Mouse (Mus musculus): ENCODE measurements around the gene Car2. TPM values are rescaled to one million over a fixed set of nuclear protein-coding genes. Genes with fewer than 3 reads are reported as not detected.

Car2 gene
- polyA plus RNA-seq, 1 experiment from 2014 or later = 18.8 TPM

GRCm38 (mm10) chr3:14887134-14887666, 1.1 kb downstream of the Car2 start:
- Histone ChIP-seq H3K9ac (replicated peaks; ENCODE audit: low read length) (peak overlapping the region; percentile 73; the same call in 1 of the 2 replicates), H3K9me3 (ENCODE audit: control insufficient read depth, low read length) (no peaks in the 10 kb centered on the region), H3K4me1 (ENCODE audit: control insufficient read depth, insufficient read depth, low read length) (no peaks in the 10 kb centered on the region), H3K4me2 (ENCODE audit: low read length) (peak overlapping the region; percentile 87), H3K27me3 (ENCODE audit: control insufficient read depth, insufficient read depth, low read length) (no peaks in the 10 kb centered on the region), H3K4me3 (replicated peaks; ENCODE audit: low read depth, low read length) (peak overlapping the region; percentile 80), H3K36me3 (ENCODE audit: control insufficient read depth, insufficient read depth, low read length) (no peaks in the 10 kb centered on the region), H3K27ac (replicated peaks; ENCODE audit: low read depth, low read length) (no peak overlapping the region)
- WGBS = 41% methylated on average over 11 of the region's 11 CpGs
- DNase-seq (peak; percentile 18), ATAC-seq (ENCODE audit: low FRiP score, low TSS enrichment) (no peak)

GRCm38 (mm10) chr3:14887686-14888295, 1.7 kb downstream of the Car2 start:
- no peaks in the 10 kb centered on the region for H3K36me3 ChIP-seq (ENCODE audit: control insufficient read depth, insufficient read depth, low read length)
- H3K9ac ChIP-seq (replicated peaks; ENCODE audit: low read length) = no peak overlapping the region
- DNase-seq (no peak), ATAC-seq (ENCODE audit: low FRiP score, low TSS enrichment) (no peak)
- no peaks in the 10 kb centered on the region for H3K4me1 ChIP-seq (ENCODE audit: control insufficient read depth, insufficient read depth, low read length)
- no peak overlapping the region for H3K27ac ChIP-seq (replicated peaks; ENCODE audit: low read depth, low read length)
- H3K27me3 ChIP-seq (ENCODE audit: control insufficient read depth, insufficient read depth, low read length) = no peaks in the 10 kb centered on the region
- H3K4me3 ChIP-seq (replicated peaks; ENCODE audit: low read depth, low read length) = no peak overlapping the region
- H3K4me2 ChIP-seq (ENCODE audit: low read length) = no peak overlapping the region
- no peaks in the 10 kb centered on the region for H3K9me3 ChIP-seq (ENCODE audit: control insufficient read depth, low read length)
- WGBS = 80% methylated on average over 10 of the region's 10 CpGs

- Histone ChIP-seq H3K36me3 (ENCODE audit: control insufficient read depth, insufficient read depth, low read length) (no peaks in the 10 kb centered on the region), H3K4me1 (ENCODE audit: control insufficient read depth, insufficient read depth, low read length) (no peaks in the 10 kb centered on the region), H3K27me3 (ENCODE audit: control insufficient read depth, insufficient read depth, low read length) (no peaks in the 10 kb centered on the region), H3K9me3 (ENCODE audit: control insufficient read depth, low read length) (no peaks in the 10 kb centered on the region), H3K9ac (replicated peaks; ENCODE audit: low read length) (no peak overlapping the region), H3K4me2 (ENCODE audit: low read length) (no peak overlapping the region), H3K4me3 (replicated peaks; ENCODE audit: low read depth, low read length) (no peak overlapping the region), H3K27ac (replicated peaks; ENCODE audit: low read depth, low read length) (no peak overlapping the region)
- ATAC-seq (ENCODE audit: low FRiP score, low TSS enrichment) (no peak), DNase-seq (no peak)
- 58% methylated on average over 2 of the region's 2 CpGs for WGBS
Measured at GRCm38 (mm10) chr3:14888549-14888948, 2.5 kb downstream of the Car2 start.

GRCm38 (mm10) chr3:14889085-14889484, 3.0 kb downstream of the Car2 start:
- Histone ChIP-seq H3K27me3 (ENCODE audit: control insufficient read depth, insufficient read depth, low read length) (no peaks in the 10 kb centered on the region), H3K36me3 (ENCODE audit: control insufficient read depth, insufficient read depth, low read length) (no peaks in the 10 kb centered on the region), H3K27ac (replicated peaks; ENCODE audit: low read depth, low read length) (no peak overlapping the region), H3K4me2 (ENCODE audit: low read length) (no peak overlapping the region), H3K9ac (replicated peaks; ENCODE audit: low read length) (no peak overlapping the region), H3K9me3 (ENCODE audit: control insufficient read depth, low read length) (no peaks in the 10 kb centered on the region), H3K4me3 (replicated peaks; ENCODE audit: low read depth, low read length) (no peak overlapping the region), H3K4me1 (ENCODE audit: control insufficient read depth, insufficient read depth, low read length) (no peaks in the 10 kb centered on the region)
- DNase-seq = no peak
- 64% methylated on average over 2 of the region's 2 CpGs for WGBS
- ATAC-seq (ENCODE audit: low FRiP score, low TSS enrichment) = no peak

- H3K4me3 ChIP-seq (replicated peaks; ENCODE audit: low read depth, low read length) = no peak overlapping the region
- no peaks in the 10 kb centered on the region for H3K36me3 ChIP-seq (ENCODE audit: control insufficient read depth, insufficient read depth, low read length)
- no peaks in the 10 kb centered on the region for H3K27me3 ChIP-seq (ENCODE audit: control insufficient read depth, insufficient read depth, low read length)
- H3K9me3 ChIP-seq (ENCODE audit: control insufficient read depth, low read length) = no peaks in the 10 kb centered on the region
- 20% methylated on average over 4 of the region's 4 CpGs for WGBS
- ATAC-seq (ENCODE audit: low FRiP score, low TSS enrichment) (no peak), DNase-seq (no peak)
- no peaks in the 10 kb centered on the region for H3K4me1 ChIP-seq (ENCODE audit: control insufficient read depth, insufficient read depth, low read length)
- H3K4me2 ChIP-seq (ENCODE audit: low read length) = no peak overlapping the region
- no peak overlapping the region for H3K27ac ChIP-seq (replicated peaks; ENCODE audit: low read depth, low read length)
- H3K9ac ChIP-seq (replicated peaks; ENCODE audit: low read length) = no peak overlapping the region
Measured at GRCm38 (mm10) chr3:14889716-14890409, 3.8 kb downstream of the Car2 start.

- H3K4me3 ChIP-seq (replicated peaks; ENCODE audit: low read depth, low read length) = no peak overlapping the region
- DNase-seq (no peak), ATAC-seq (ENCODE audit: low FRiP score, low TSS enrichment) (no peak)
- no peak overlapping the region for H3K27ac ChIP-seq (replicated peaks; ENCODE audit: low read depth, low read length)
- no peaks in the 10 kb centered on the region for H3K36me3 ChIP-seq (ENCODE audit: control insufficient read depth, insufficient read depth, low read length)
- H3K9ac ChIP-seq (replicated peaks; ENCODE audit: low read length) = no peak overlapping the region
- no peak overlapping the region for H3K4me2 ChIP-seq (ENCODE audit: low read length)
- no peaks in the 10 kb centered on the region for H3K9me3 ChIP-seq (ENCODE audit: control insufficient read depth, low read length)
- H3K27me3 ChIP-seq (ENCODE audit: control insufficient read depth, insufficient read depth, low read length) = no peaks in the 10 kb centered on the region
- no peaks in the 10 kb centered on the region for H3K4me1 ChIP-seq (ENCODE audit: control insufficient read depth, insufficient read depth, low read length)
- 82% methylated on average over 3 of the region's 3 CpGs for WGBS
Measured at GRCm38 (mm10) chr3:14892991-14893390, 6.9 kb downstream of the Car2 start.

- 93% methylated on average over 5 of the region's 5 CpGs for whole genome bisulfite sequencing
- Histone ChIP-seq H3K4me3 (replicated peaks; ENCODE audit: low read depth, low read length) (no peak overlapping the region), H3K9me3 (ENCODE audit: control insufficient read depth, low read length) (no peaks in the 10 kb centered on the region), H3K27me3 (ENCODE audit: control insufficient read depth, insufficient read depth, low read length) (no peaks in the 10 kb centered on the region), H3K9ac (replicated peaks; ENCODE audit: low read length) (no peak overlapping the region), H3K4me1 (ENCODE audit: control insufficient read depth, insufficient read depth, low read length) (no peaks in the 10 kb centered on the region), H3K36me3 (ENCODE audit: control insufficient read depth, insufficient read depth, low read length) (no peaks in the 10 kb centered on the region), H3K4me2 (ENCODE audit: low read length) (no peak overlapping the region), H3K27ac (replicated peaks; ENCODE audit: low read depth, low read length) (no peak overlapping the region)
- ATAC-seq (ENCODE audit: low FRiP score, low TSS enrichment) (no peak), DNase-seq (no peak)
Measured at GRCm38 (mm10) chr3:14893700-14894099, 7.6 kb downstream of the Car2 start.

GRCm38 (mm10) chr3:14895333-14895732, 9.3 kb downstream of the Car2 start:
- Histone ChIP-seq H3K4me1 (ENCODE audit: control insufficient read depth, insufficient read depth, low read length) (no peaks in the 10 kb centered on the region), H3K9me3 (ENCODE audit: control insufficient read depth, low read length) (no peaks in the 10 kb centered on the region), H3K27me3 (ENCODE audit: control insufficient read depth, insufficient read depth, low read length) (no peaks in the 10 kb centered on the region), H3K36me3 (ENCODE audit: control insufficient read depth, insufficient read depth, low read length) (no peaks in the 10 kb centered on the region), H3K4me2 (ENCODE audit: low read length) (no peak overlapping the region), H3K4me3 (replicated peaks; ENCODE audit: low read depth, low read length) (no peak overlapping the region), H3K27ac (replicated peaks; ENCODE audit: low read depth, low read length) (no peak overlapping the region), H3K9ac (replicated peaks; ENCODE audit: low read length) (no peak overlapping the region)
- no peak for DNase-seq
- 97% methylated on average over 3 of the region's 3 CpGs for WGBS
- no peak for ATAC-seq (ENCODE audit: low FRiP score, low TSS enrichment)

- DNase-seq (no peak), ATAC-seq (ENCODE audit: low FRiP score, low TSS enrichment) (no peak)
- no peak overlapping the region for H3K4me2 ChIP-seq (ENCODE audit: low read length)
- no peaks in the 10 kb centered on the region for H3K9me3 ChIP-seq (ENCODE audit: control insufficient read depth, low read length)
- WGBS = 53% methylated on average over 6 of the region's 6 CpGs
- no peak overlapping the region for H3K9ac ChIP-seq (replicated peaks; ENCODE audit: low read length)
- H3K4me3 ChIP-seq (replicated peaks; ENCODE audit: low read depth, low read length) = no peak overlapping the region
- no peaks in the 10 kb centered on the region for H3K27me3 ChIP-seq (ENCODE audit: control insufficient read depth, insufficient read depth, low read length)
- no peaks in the 10 kb centered on the region for H3K36me3 ChIP-seq (ENCODE audit: control insufficient read depth, insufficient read depth, low read length)
- H3K27ac ChIP-seq (replicated peaks; ENCODE audit: low read depth, low read length) = no peak overlapping the region
- no peaks in the 10 kb centered on the region for H3K4me1 ChIP-seq (ENCODE audit: control insufficient read depth, insufficient read depth, low read length)
Measured at GRCm38 (mm10) chr3:14897770-14898169, 11.7 kb downstream of the Car2 start.
